Mouse (Mus musculus): Measurements from ENCODE around the gene Ift20. TPM values are rescaled to one million over a fixed set of nuclear protein-coding genes. Genes with fewer than 3 reads are reported as not detected.

Ift20 gene
- 10 to 100 TPM; 39.1 to 42.9 TPM for total RNA-seq (2021)

DNA sequence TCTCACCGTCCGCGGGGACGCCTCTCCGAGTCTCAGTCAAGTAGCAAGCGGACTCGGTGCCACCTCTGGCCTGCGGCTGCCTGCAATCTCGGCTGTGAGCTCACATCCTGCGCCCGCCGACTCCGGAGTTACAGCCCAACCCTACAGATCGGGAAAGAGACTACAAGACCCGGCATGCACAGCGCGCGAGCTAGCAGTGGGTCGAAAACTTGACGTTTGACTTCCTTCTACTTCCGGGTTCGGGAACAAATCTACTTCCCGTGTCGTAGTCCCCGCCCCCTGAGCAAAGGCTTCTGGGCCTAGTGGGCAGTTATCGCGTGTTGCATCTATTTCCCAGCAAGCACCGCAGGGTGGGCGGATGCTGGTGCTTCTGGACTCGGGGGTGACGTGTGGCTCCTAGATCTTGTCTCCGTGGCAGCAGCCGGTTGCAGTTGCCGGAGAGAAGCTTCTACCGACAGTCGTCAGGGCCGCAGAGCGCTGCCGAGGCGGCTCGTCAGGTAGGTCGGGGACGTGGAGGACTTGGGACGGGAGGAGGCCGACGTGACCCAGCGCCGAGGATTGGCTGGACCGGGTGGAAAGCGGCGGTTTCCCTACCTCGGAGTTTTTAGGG lies at the start of gene Ift20, which contains the start of gene Tnfaip1:
Ift20 (plus strand) TSS at position 282 of the 610 bp plus-strand sequence.
Tnfaip1 (minus strand) TSS at position 253 of the 610 bp plus-strand sequence.
- peak; percentile 92 to 94 for DNase-seq
- intact Hi-C loops (cut with DNase I) = no loop called here

- intact Hi-C loops (cut with DNase I) = loop anchor here (1.0 kb wide), 1 partner anchor 21 kb away; no protein-coding TSS in a partner anchor
- DNase-seq = peak; percentile 75 to 77
Observed at GRCm38 (mm10) chr11:78488168-78488567, 48.0 kb upstream of the Ift20 start.

DNA sequence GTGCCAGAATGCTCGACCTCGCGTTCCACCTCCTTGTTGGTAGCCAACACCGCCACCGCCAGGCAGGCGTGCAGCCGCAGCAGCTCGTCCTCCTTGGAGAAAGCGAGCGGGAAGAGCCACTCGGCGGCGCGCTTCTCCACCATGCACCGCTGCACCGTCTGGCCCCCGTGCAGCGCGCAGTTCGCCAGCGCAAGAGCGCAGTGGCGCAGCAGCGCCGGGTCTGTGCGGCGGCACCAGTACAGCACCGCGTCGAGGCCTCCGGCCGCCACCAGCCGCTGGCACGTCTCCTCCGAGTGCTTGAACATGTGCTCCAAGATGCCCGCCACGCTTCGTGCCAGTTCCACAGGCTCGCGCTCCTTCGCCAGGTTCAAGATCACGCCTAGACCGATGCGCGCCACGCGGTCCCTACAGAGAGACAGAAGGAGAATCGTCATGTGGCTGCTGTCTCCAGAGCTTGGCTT lies 45.4 kb upstream of the Ift20 start:
- intact Hi-C loops (cut with DNase I) = no loop called here
- no peak for DNase-seq

DNA sequence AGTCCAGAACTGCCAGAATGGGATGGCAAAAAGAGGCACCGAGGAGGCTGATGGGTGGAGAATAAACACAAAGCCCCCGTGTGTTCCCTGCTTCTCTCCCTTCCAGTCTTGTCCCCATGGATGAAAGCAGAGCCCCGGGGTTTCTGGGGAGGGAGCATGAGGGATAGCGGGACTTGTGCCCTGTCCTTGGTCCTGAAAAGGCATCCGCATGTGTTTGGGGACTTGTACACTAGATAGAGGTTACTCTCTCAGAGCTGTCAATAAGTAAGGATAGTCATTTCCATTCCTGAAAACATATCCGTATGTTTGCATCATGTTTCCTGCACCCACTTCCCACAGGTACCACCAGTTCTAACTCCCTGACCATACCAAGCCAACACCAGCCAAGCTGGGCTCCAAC lies 40.3 kb upstream of the Ift20 start:
- DNase-seq = peak in 1 of 2 experiments; percentile 35
- intact Hi-C loops (cut with DNase I) = no loop called here

GRCm38 (mm10) chr11:78497071-78497541 lies 39.1 kb upstream of the Ift20 start:
- DNase-seq = peak in 1 of 2 experiments; percentile 13
- intact Hi-C loops (cut with DNase I) = no loop called here

- peak; percentile 88 for DNase-seq
- intact Hi-C loops (cut with DNase I) = no loop called here
Observed at GRCm38 (mm10) chr11:78497544-78498522, 38.3 kb upstream of the Ift20 start, which contains the start of gene Sarm1. TSS of gene Sarm1 (minus strand) at chr11:78497754.

- intact Hi-C loops (cut with DNase I) = no loop called here
- DNase-seq = peak in 1 of 2 experiments; percentile 52
Observed at GRCm38 (mm10) chr11:78499004-78499403, 37.2 kb upstream of the Ift20 start, which contains the start of gene Vtn. TSS of gene Vtn (plus strand) at chr11:78499091.

DNA sequence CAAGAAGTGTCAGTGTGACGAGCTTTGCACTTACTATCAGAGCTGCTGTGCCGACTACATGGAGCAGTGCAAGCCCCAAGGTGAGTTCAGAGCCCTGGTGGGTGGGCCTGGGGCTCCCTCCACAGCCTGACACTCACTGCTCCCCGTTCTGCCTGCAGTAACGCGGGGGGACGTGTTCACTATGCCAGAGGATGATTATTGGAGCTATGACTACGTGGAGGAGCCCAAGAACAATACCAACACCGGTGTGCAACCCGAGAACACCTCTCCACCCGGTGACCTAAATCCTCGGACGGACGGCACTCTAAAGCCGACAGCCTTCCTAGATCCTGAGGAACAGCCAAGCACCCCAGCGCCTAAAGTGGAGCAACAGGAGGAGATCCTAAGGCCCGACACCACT lies 36.6 kb upstream of the Ift20 start:
- intact Hi-C loops (cut with DNase I) = no loop called here
- DNase-seq = no peak

DNA sequence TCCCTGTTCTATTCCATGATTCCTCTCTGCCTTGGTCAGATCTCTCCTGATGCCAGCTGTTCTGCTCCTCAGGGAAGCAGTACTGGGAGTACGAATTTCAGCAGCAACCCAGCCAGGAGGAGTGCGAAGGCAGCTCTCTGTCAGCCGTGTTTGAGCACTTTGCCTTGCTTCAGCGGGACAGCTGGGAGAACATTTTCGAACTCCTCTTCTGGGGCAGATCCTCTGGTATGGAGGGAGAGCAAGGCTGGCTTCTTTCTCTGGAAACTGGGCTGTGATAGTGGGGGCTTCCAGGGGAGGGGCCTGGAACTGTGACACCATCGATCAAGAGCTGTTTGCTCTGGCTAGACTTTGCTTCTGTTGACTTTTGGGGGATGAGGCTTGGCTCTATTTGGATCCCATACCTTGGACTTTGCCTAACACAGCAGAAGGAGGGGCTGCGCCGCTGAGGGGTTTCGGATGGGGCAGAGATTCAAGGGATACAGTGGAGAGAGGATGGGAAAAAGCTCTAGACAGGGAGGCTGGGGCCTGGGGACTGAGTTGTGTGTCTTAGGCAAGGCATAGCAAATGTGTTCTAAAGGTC lies 35.4 kb upstream of the Ift20 start:
- no peak for DNase-seq
- intact Hi-C loops (cut with DNase I) = no loop called here

- intact Hi-C loops (cut with DNase I) = no loop called here
- no peak for DNase-seq
Observed at GRCm38 (mm10) chr11:78501529-78501928, 34.6 kb upstream of the Ift20 start.

GRCm38 (mm10) chr11:78502909-78503650 lies 33.1 kb upstream of the Ift20 start, which contains the start of gene Sebox:
TSS of gene Sebox (plus strand) at chr11:78503447.
- intact Hi-C loops (cut with DNase I) = no loop called here
- DNase-seq = no peak

DNA sequence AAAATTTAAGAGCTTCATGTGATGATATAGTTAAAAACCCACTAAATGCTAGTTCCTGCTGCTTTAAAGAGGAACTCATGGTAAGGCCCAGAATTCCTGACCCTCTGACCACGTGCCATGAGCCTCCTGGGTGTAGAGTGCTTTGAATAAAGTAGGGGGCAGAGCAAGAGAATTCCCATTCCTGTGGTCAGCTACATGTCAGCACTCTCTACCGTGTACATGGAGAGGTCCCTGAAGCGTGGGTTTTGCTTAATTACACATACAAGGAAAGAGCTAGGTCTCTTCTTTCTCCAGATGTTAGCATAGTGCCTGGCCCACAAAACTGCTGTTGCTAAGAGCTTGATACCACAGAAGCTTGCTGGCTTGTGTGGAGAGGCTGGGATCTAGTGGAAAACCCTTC lies 30.7 kb upstream of the Ift20 start:
- intact Hi-C loops (cut with DNase I) = no loop called here

GRCm38 (mm10) chr11:78509148-78509547 lies 27.0 kb upstream of the Ift20 start:
- no peak for DNase-seq
- intact Hi-C loops (cut with DNase I) = loop anchor here (1.0 kb wide), 1 partner anchor 21 kb away; no protein-coding TSS in a partner anchor

More for the DNA sequence above, 30.7 kb upstream of the Ift20 start:
- no peak for DNase-seq

DNA sequence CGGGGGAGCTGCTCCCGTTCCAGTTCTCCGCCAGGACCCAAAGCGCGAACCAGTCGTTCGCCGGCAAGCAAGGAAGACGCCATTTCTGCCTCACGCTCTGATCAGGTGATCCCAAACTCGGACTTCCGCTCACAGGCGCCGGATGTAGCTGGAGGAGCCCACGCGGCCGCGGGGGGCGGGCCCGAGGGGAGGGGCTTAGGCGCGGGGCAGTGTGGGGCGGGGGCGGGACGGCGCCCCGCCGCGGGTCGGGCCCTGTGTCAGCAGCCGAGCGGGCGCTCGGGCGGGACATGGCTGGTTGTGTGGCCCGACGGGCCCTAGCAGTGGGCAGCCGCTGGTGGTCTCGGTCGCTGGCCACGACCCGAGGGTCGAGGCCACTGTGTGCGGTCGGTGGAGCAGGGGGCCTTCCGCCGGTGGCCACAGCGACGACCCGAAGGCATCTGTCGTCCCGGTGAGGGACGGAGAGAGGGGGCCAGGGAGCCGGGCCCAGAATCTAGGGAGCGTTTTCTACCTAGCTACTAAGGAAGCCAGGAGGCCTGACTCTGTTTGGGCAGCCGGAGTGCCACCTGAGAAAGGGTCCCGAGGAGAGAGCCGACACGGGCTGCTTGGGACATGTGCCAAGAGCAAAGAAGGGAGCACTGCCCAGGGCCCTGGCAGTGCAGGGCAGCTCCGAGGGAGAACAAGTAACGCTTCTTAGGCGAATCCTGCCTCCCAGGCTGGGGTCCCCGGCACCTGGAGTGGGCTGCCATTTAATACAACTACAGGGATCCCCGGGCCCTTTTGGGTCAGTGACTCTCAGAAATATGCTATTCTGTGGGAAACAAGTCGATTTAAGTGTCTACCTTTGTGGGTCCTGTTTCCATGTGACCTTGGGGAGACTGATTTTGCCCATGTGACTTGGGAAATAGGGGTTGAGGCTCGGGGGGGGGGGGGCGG lies 23.9 kb upstream of the Ift20 start, which contains the start of the genes Tmem199 and Poldip2:
Tmem199 (minus strand) TSS at position 148 of the 933 bp plus-strand sequence.
Poldip2 (plus strand) TSS at position 169 of the 933 bp plus-strand sequence.
- intact Hi-C loops (cut with DNase I) = loop anchor here (2.0 kb wide), 1 partner anchor 19 kb away; no protein-coding TSS in a partner anchor
- peak; percentile 87 to 89 for DNase-seq

- no peak for DNase-seq
- intact Hi-C loops (cut with DNase I) = loop anchor here (2.0 kb wide), 1 partner anchor 18 kb away; no protein-coding TSS in a partner anchor
Observed at GRCm38 (mm10) chr11:78513106-78513790, 22.9 kb upstream of the Ift20 start.

GRCm38 (mm10) chr11:78515549-78516325 lies 20.4 kb upstream of the Ift20 start:
- DNase-seq = no peak
- intact Hi-C loops (cut with DNase I) = no loop called here

DNA sequence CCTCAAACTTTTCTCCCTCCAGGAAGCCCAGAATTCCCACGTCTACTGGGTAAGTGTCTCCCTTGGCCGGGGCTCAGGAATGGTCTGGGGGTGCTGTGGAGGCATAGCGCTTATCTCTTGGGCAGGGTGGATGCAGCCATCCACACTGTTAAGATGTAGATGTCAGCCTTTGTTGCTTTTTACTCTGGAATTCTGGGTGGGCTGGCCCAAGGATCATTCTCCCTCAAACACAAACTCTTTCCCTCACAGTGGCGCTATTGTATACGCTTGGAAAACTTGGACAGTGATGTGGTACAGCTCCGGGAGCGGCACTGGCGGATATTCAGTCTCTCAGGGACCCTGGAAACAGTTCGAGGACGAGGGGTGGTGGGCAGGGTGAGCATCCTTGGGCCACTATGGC lies 17.2 kb upstream of the Ift20 start:
- intact Hi-C loops (cut with DNase I) = no loop called here
- DNase-seq = no peak

Measured in heart, postnatal 36 days (tissue).